Mouse (Mus musculus): ENCODE results near the gene Wfdc10. TPM values are rescaled to one million over a fixed set of nuclear protein-coding genes. Genes with fewer than 3 reads are reported as not detected.

Wfdc10 gene
- not detected in 4 replicates for total RNA-seq (2023; ENCODE audit: inconsistent age)

DNA sequence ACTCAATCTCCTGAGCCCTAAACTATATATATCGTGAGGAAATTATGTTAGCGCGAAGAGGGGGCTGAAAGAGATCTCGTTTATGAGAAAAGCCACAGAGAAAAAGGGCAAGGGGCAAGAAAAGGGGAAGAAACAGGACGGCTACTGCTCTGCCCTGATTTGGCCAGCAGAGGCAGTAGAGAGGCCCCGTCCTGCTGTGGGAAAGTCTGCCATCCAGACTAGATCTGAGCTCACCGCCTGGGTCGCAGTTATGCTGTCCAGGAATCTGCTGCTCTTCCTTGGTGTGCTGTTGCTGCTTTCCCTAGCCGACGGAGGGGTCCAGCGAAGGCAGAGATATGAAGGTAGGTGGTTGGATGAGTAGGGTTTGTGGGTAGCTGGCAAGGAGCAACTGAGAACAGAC, at the start of gene Wfdc10:
Wfdc10 (plus strand) TSS at position 189 of the 400 bp plus-strand sequence.

DNA sequence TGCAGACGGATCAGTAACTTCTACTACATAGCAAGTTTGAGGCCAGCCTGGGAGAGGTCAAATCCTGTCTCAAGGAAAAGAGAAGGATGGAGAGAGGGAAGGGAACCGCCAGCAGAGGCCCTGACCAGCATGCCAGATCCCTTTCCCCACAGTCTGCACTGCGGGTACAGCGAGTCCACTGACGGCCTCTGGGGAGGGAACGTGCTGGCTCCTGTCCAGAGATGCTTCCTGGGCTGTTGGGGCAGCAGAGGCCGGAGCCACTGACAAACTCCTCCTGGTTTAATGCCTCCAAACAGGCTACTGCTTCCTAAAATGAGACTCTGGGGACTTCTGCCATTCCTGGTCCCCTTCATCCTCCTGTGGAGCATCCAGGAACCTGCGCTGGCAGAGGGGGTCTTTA, 42.4 kb upstream of the Wfdc10 start, which contains the start of the genes Wfdc6b and Wfdc8:
Wfdc6b (plus strand) TSS at position 52 of the 400 bp plus-strand sequence.
Wfdc8 (minus strand) TSS at position 156 of the 400 bp plus-strand sequence.

DNA sequence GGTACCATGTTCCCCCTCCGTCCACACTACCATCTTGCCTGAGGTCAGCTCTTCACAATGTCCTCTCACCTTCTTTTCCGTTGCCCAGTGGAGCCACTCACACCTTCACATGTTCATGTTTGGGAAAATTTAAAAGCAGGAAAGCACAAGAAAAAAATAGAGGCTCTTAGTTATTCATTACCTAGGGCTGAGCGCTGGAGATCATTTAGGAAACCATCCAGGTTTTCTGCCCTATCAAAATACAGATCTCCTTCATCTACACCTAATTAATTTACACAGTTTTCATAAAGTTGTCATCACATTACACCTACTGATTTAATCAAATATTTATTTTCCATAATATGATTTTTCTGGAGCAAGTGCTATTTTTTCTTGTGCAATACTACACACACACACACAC, 17.1 kb upstream of the Wfdc10 start, which contains the start of gene Wfdc16:
Wfdc16 (minus strand) TSS at position 101 of the 400 bp plus-strand sequence.

GRCm38 (mm10) chr2:164656483-164656882, 637 bp downstream of the Wfdc10 start, which contains the start of gene Wfdc9:
TSS of gene Wfdc9 (minus strand) at chr2:164656583.

GRCm38 (mm10) chr2:164673987-164674386, 18.1 kb downstream of the Wfdc10 start, which contains the start of gene Wfdc11:
TSS of gene Wfdc11 (minus strand) at chr2:164674087.

DNA sequence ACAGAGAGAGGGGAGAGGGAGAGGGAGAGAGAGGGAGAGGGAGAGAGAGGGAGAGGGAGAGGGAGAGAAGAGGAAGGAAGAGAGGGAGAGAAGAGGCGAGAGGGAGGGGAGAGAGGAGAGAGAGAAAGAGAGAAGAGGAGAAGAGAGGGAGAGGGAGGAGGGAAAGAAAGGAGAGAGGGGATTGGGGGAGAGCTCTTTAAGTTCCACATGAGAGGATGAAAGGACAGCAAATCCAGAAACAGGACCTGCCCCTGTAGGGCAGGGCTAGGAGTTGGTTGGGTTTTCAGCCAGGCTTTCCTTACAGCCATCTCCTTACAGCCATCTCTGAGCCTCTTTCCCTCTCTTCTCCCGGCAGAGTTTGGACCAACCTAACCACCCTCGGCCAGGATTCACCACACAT, 29.0 kb downstream of the Wfdc10 start, which contains the start of gene Wfdc13:
Wfdc13 (plus strand) TSS at position 301 of the 400 bp plus-strand sequence.

DNA sequence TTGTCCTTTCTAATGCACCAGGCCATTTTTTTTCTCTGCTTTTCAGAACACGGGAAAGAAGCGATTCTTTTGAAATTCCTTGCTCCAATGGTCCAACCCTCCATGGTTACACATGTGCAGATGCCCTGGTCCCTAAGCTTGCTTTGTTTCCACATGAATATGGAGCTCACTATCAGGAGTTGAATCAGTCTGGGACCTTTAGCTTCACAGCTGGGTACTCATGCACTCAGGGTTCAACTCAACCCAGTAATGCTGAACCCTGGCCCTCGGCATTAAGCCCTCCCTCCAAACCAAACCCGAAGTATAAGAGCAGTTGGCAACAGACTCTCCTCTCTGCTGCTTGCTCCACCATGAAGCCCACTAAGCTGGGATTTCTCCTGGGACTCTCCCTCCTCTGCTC, 42.4 kb downstream of the Wfdc10 start, which contains the start of gene Spint4:
Spint4 (plus strand) TSS at position 301 of the 400 bp plus-strand sequence.

Other genes starting within 250 kb of the Wfdc10 start
- gene Sdc4, start 212.2 kb upstream of the Wfdc10 start, total RNA-seq (2023; ENCODE audit: inconsistent age), result 173 to 196 TPM (median 177 TPM) in 4 replicates
- gene Sys1, start 199.1 kb upstream of the Wfdc10 start, total RNA-seq (2023; ENCODE audit: inconsistent age), result 52.1 to 63.2 TPM (median 59.2 TPM) in 4 replicates
- gene Gm20458, start 195.1 kb upstream of the Wfdc10 start, total RNA-seq (2023; ENCODE audit: inconsistent age), result 2.1 to 5.1 TPM in 2 of 4 replicates, not detected in the others
- gene Trp53tg5, start 182.3 kb upstream of the Wfdc10 start, total RNA-seq (2023; ENCODE audit: inconsistent age), result not detected in 4 replicates
- 5.2 to 7.2 TPM (median 6.9 TPM) in 4 replicates for gene Dbndd2, start 169.9 kb upstream of the Wfdc10 start, total RNA-seq (2023; ENCODE audit: inconsistent age)
- 69.4 to 79.5 TPM (median 75.7 TPM) in 4 replicates for gene Pigt, start 158.5 kb upstream of the Wfdc10 start, total RNA-seq (2023; ENCODE audit: inconsistent age)
- gene Wfdc2, start 93.6 kb upstream of the Wfdc10 start, total RNA-seq (2023; ENCODE audit: inconsistent age), result not detected in 4 replicates
- gene Spint3, start 82.6 kb upstream of the Wfdc10 start, total RNA-seq (2023; ENCODE audit: inconsistent age), result not detected in 4 replicates
- not detected in 4 replicates for gene Wfdc6a, start 70.6 kb upstream of the Wfdc10 start, total RNA-seq (2023; ENCODE audit: inconsistent age)
- not detected in 4 replicates for gene Eppin, start 62.5 kb upstream of the Wfdc10 start, total RNA-seq (2023; ENCODE audit: inconsistent age)
- not detected in 4 replicates for gene Wfdc6b, start 42.5 kb upstream of the Wfdc10 start, total RNA-seq (2023; ENCODE audit: inconsistent age)
- gene Wfdc8, start 42.4 kb upstream of the Wfdc10 start, total RNA-seq (2023; ENCODE audit: inconsistent age), result not detected in 4 replicates
- gene Wfdc16, start 17.2 kb upstream of the Wfdc10 start, total RNA-seq (2023; ENCODE audit: inconsistent age), result not detected in 4 replicates
- not detected in 4 replicates for gene Wfdc9, start 537 bp downstream of the Wfdc10 start, total RNA-seq (2023; ENCODE audit: inconsistent age)
- not detected in 4 replicates for gene Wfdc11, start 18.0 kb downstream of the Wfdc10 start, total RNA-seq (2023; ENCODE audit: inconsistent age)
- gene Wfdc13, start 29.1 kb downstream of the Wfdc10 start, total RNA-seq (2023; ENCODE audit: inconsistent age), result not detected in 4 replicates
- not detected in 4 replicates for gene Spint4, start 42.5 kb downstream of the Wfdc10 start, total RNA-seq (2023; ENCODE audit: inconsistent age)
- not detected in 4 replicates for gene Spint5, start 59.3 kb downstream of the Wfdc10 start, total RNA-seq (2023; ENCODE audit: inconsistent age)
- gene Wfdc3, start 89.9 kb downstream of the Wfdc10 start, total RNA-seq (2023; ENCODE audit: inconsistent age), result not detected in 4 replicates
- gene Dnttip1, start 89.9 kb downstream of the Wfdc10 start, total RNA-seq (2023; ENCODE audit: inconsistent age), result 35.3 to 43.4 TPM (median 39.6 TPM) in 4 replicates
- 2.6 to 4.9 TPM (median 3.6 TPM) in 4 replicates for gene Ube2c, start 113.9 kb downstream of the Wfdc10 start, total RNA-seq (2023; ENCODE audit: inconsistent age)
- gene Tnnc2, start 123.9 kb downstream of the Wfdc10 start, total RNA-seq (2023; ENCODE audit: inconsistent age), result not detected in 4 replicates
- gene Snx21, start 129.8 kb downstream of the Wfdc10 start, total RNA-seq (2023; ENCODE audit: inconsistent age), result 0.60 to 1.5 TPM (median 0.69 TPM) in 4 replicates
- gene Acot8, start 148.8 kb downstream of the Wfdc10 start, total RNA-seq (2023; ENCODE audit: inconsistent age), result 57.2 to 73.3 TPM (median 63.9 TPM) in 4 replicates
- gene Zswim3, start 149.1 kb downstream of the Wfdc10 start, total RNA-seq (2023; ENCODE audit: inconsistent age), result 3.1 to 4.3 TPM (median 3.6 TPM) in 4 replicates
- 7.8 to 9.8 TPM (median 8.5 TPM) in 4 replicates for gene Zswim1, start 166.6 kb downstream of the Wfdc10 start, total RNA-seq (2023; ENCODE audit: inconsistent age)
- 0.69 to 0.74 TPM in 2 of 4 replicates, not detected in the others for gene Spata25, start 172.5 kb downstream of the Wfdc10 start, total RNA-seq (2023; ENCODE audit: inconsistent age)
- gene Ctsa, start 176.8 kb downstream of the Wfdc10 start, total RNA-seq (2023; ENCODE audit: inconsistent age), result 200 to 233 TPM (median 214 TPM) in 4 replicates
- 4.5 to 5.9 TPM (median 4.9 TPM) in 4 replicates for gene Neurl2, start 177.4 kb downstream of the Wfdc10 start, total RNA-seq (2023; ENCODE audit: inconsistent age)
- 8.8 to 12.8 TPM (median 10.6 TPM) in 4 replicates for gene Pltp, start 201.7 kb downstream of the Wfdc10 start, total RNA-seq (2023; ENCODE audit: inconsistent age)
- 91.0 to 95.0 TPM (median 92.9 TPM) in 4 replicates for gene Pcif1, start 223.3 kb downstream of the Wfdc10 start, total RNA-seq (2023; ENCODE audit: inconsistent age)